Mouse (Mus musculus) kidney, postnatal 14 days (tissue): Measurements from ENCODE around the gene Vps11.
A peak's percentile ranks its signal among the peaks of the same experiment; 100 is the strongest.
"Not testable (repeated sequence)": the region's sequence is repeated elsewhere in the genome, so short reads cannot be mapped to it uniquely, and the experiment has no call there.

Experiments
- DNase-seq: peaks from one replicate; pipeline ENCODE4 v3.0.0; 2022; ENCODE audit warnings: mixed read lengths

The Vps11 gene

DNA sequence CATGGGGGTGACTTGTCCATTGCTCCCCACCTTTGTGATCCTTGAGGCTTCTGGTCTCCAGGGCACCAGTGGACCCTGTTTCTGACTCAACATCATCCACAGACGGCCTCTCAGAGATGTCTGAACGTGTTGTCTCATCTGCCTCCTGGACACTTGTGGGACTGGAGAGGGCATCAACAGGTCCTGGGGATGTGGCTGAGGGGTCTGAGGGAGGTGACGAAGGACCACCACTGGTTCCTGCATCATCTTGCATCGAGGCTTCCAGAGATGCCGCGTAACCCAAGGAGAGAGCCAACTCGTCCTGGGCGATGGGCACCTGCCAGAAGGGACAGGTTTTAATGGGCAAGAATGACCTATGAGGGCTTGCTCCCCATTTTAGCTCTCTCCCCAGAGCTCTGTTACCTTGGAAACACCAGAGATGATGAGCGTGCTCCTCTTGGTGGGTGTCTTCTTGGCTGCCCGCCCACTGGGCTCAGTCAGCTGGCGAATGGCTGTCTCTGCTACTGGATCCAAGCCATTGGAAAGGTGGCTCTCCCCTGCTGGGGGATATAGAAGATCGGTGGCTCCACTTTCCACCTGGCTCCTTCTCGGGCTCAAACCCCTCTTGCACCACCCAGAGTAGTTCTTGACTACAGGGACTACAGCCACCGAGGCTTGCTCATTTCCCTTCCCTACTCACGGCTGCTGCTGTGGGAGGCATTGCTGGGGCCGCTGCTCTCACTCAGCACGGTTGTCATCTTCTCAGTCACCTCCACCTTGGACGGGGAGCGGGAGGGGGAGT lies 47.8 kb downstream of the Vps11 start:
- DNase-seq: no peak

DNA sequence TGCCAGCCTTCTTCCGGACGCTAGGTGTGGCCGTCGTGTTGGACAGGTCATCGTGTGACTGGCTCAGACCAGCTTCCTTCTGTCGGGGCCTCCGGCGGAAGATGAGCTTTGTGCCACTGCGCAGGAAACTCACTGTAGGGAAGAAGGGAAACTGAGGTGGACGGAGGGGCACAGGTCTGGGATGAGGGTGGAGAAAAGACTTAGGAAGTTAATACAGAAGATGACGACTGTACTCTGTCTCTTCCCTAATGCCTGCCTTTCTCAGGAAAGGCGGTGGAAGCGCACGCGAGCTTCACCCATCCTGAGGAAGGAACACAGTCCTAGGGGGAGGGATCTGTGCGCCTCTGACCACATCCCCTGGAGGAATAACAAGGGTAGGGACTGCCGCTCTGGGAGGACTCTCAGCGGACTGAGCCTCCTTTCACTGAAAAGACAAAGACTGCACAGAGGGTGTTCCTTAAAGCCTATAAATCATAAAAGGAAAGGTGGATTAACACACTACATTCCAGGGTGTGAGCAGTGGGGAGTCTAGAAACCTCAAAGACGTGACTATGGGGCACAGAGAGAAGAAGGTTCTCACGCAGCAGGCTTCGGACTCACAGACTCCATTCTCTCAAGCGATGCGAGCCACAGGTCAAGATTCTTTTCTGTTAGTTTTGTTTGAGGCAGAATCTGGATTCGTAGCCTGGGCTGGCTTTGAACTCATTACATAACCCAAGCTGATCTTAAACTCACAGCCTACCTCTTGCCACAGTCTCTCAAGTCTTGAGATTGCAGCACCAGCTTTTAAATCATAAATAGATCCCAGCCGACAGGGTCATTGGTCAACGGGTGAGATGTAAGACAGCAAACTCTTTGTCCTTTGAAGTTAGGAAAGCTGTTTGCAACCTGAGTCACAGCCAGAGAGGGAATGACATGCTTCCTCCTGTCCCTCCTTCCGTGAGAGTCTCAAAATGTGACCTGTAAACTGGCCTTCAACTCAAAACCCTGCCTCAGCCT lies 50.0 kb downstream of the Vps11 start:
- peak; percentile 71 for DNase-seq

DNA sequence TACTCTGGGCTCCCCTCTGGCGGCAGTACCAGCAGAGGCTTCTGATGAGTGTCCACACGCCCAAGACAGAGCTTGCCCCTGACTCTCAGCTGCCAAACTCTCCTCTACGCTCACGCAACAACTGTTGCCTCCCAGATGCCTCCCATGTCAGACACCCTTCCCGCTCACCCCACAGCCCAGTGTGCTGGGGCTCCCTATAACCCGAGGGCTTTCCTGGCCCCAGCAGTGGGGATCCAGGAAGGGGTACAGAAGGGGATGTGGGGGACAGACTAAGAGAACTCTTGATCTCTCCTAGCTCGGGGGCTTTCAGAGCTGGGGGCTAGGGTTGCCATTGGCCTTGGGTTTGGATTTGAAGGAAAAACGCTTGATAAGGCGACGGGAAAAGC lies 50.7 kb downstream of the Vps11 start:
- DNase-seq: no peak

DNA sequence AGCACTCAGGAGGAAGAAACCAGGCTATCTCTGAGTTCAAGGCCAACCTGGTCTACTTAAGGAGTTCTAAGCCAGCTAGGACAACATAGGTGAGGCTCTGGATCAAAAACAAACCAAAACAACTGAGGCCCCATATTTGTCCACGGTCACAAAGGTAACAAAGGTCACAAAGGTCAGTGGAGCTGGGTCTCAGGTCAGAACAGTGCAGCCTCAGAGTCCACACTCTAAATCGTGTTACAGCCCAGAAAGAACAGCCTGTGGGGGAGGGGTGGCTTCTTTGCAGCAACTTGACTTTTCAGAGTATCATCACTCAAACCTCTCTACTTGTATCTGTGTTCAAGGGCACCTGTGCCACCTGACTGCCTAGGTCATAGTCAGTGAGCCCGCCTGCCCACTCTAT lies 51.7 kb downstream of the Vps11 start:
- no peak for DNase-seq

DNA sequence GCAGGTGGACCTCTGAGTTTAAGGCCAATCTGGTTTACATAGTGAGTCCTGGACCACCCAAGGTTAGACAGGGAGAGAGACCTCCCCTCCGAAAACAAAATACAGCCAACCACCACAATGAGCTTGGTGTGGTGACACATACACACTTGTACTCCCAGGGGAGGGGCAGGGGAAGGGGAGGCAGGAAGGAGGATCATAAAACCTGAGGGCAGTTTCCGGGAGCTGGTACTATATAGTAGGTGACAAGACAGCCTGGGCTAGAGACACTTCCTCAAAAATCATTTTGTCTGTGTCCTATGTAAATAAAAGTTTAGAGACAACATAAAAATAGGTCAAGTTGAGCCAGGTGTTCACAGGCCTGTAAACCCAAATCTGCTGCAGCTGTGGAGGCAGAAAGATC lies 54.2 kb downstream of the Vps11 start:
- no peak for DNase-seq

DNA sequence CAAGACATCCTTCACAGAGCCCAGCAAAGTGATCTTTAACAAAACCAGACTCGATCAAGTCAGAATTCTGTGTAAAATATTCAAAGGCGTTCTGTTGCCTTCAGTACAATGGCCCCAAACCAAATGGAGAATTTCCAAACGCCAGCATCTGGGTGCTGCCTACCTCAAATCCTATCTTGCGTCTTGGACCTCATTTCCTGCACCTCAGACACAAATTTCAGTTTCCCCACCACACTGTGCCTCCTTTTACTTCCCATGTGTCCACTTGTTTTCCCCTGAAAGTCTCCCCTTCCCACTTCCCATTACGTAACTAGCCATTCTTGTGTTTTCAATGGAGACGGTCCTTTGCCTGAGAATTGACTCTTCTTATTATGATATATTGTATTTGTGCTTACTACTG lies 54.9 kb downstream of the Vps11 start:
- DNase-seq: no peak

DNA sequence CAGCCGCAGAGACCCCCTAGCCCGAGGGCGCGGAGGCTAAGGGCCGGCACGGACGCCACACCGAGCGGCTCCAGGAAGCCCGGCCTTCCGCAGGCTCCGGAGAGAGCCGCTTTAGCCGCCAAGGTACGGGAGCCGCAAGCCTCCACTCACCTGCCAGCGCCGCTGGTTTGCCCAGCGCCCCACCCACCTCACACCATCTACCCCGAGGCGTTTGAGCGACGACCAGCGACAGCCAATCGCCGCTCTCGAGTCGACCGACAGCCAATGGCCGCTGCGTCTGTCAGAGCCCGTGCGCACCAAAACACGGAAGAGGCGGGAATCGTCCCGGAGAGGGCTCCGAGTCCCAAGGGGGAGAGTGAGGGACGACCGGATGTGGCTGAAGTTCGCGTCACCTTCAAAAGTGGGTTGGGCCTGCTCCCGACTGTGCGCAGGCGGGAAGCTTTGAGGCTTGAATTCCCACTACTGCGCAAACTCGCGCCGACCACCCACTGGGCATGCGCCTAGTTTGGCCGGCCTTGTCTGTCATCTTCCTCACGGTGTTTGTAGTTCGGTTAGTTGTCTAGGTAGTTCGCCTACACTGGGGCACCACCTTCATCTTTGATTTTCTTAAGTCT lies 55.9 kb downstream of the Vps11 start, which contains the start of gene Hinfp:
TSS of gene Hinfp (minus strand) at position 206 of the 614 bp plus-strand sequence.
- peak; percentile 99 for DNase-seq

DNA sequence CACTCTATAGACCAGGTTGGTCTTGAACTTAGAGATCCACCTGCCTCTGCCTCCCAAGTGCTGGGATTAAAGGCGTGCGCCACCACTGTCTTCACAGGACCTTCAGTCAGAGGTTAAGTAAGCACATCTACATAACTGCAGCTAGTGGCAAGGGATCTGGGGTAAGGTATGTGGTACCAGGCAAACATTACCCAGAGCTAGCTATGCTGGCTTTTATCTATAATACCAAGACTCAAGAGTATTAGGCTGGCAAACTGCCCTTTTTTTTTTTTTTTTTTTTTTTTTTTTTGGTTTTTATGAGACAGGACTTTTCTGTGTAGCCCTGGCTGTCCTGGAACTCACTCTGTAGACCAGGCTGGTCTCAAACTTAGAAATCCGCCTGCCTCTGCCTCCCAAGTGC lies 61.5 kb downstream of the Vps11 start:
- not testable (repeated sequence) for DNase-seq
